Mouse (Mus musculus) MEL-GATA-1-ER (cell line): Measurements from ENCODE around the gene Cdkn1a.
"Not testable (repeated sequence)": the region's sequence is repeated elsewhere in the genome, so short reads cannot be mapped to it uniquely, and the experiment has no call there.

Experiments
- DNase-seq: peaks from one replicate; pipeline ENCODE4 v3.0.0-alpha.2; 2012; ENCODE audit warnings: low read depth; ENCODE audit errors: extremely low read depth

Cdkn1a gene

GRCm38 (mm10) chr17:29090776-29091175, at the start of gene Cdkn1a:
Cdkn1a (plus strand) TSS chr17:29090976.
- no peak for DNase-seq

- not testable (repeated sequence) for DNase-seq
Observed at GRCm38 (mm10) chr17:29041632-29042031, 49.1 kb upstream of the Cdkn1a start.

GRCm38 (mm10) chr17:29042569-29042968, 48.2 kb upstream of the Cdkn1a start:
- DNase-seq = no peak

- DNase-seq = no peak
Observed at GRCm38 (mm10) chr17:29043583-29043982, 47.2 kb upstream of the Cdkn1a start.

GRCm38 (mm10) chr17:29044146-29044924, 46.4 kb upstream of the Cdkn1a start:
- no peak for DNase-seq

- no peak for DNase-seq
Observed at GRCm38 (mm10) chr17:29044925-29045319, 45.9 kb upstream of the Cdkn1a start.

- DNase-seq = no peak
Observed at GRCm38 (mm10) chr17:29045741-29046530, 44.8 kb upstream of the Cdkn1a start.

GRCm38 (mm10) chr17:29046863-29047262, 43.9 kb upstream of the Cdkn1a start:
- DNase-seq = no peak

GRCm38 (mm10) chr17:29047697-29048514, 42.9 kb upstream of the Cdkn1a start:
- DNase-seq = no peak

- no peak for DNase-seq
Observed at GRCm38 (mm10) chr17:29048748-29049507, 41.8 kb upstream of the Cdkn1a start.

- no peak for DNase-seq
Observed at GRCm38 (mm10) chr17:29049508-29049889, 41.3 kb upstream of the Cdkn1a start.

- DNase-seq = no peak
Observed at GRCm38 (mm10) chr17:29049923-29050322, 40.9 kb upstream of the Cdkn1a start.

GRCm38 (mm10) chr17:29050791-29051190, 40.0 kb upstream of the Cdkn1a start:
- DNase-seq = no peak

GRCm38 (mm10) chr17:29053067-29053466, 37.7 kb upstream of the Cdkn1a start:
- no peak for DNase-seq

- no peak for DNase-seq
Observed at GRCm38 (mm10) chr17:29053841-29054240, 36.9 kb upstream of the Cdkn1a start.

GRCm38 (mm10) chr17:29054429-29054828, 36.3 kb upstream of the Cdkn1a start:
- DNase-seq = no peak

- DNase-seq = no peak
Observed at GRCm38 (mm10) chr17:29055586-29055985, 35.2 kb upstream of the Cdkn1a start.

GRCm38 (mm10) chr17:29056207-29056606, 34.6 kb upstream of the Cdkn1a start:
- no peak for DNase-seq

- no peak for DNase-seq
Observed at GRCm38 (mm10) chr17:29056699-29057151, 34.1 kb upstream of the Cdkn1a start.

GRCm38 (mm10) chr17:29057361-29057890, 33.4 kb upstream of the Cdkn1a start:
- DNase-seq = no peak

GRCm38 (mm10) chr17:29057961-29058360, 32.8 kb upstream of the Cdkn1a start:
- DNase-seq = no peak
